Mouse (Mus musculus) E14TG2a.4 (cell line): Measurements from ENCODE around the gene Ddx58.

Experiments
- CTCF ChIP-seq: conservative IDR thresholded peaks from 2 replicates; pipeline ENCODE4 v1.5.1; 2014; ENCODE audit warnings: low read length
- NANOG ChIP-seq: IDR thresholded peaks from 2 replicates; pipeline ENCODE4 v1.6.1; 2014; ENCODE audit warnings: borderline replicate concordance, low read length, mixed read lengths
- POU5F1 ChIP-seq: IDR thresholded peaks from 2 replicates; pipeline ENCODE4 v1.6.1; 2014; ENCODE audit warnings: low read length, borderline replicate concordance

DNA sequence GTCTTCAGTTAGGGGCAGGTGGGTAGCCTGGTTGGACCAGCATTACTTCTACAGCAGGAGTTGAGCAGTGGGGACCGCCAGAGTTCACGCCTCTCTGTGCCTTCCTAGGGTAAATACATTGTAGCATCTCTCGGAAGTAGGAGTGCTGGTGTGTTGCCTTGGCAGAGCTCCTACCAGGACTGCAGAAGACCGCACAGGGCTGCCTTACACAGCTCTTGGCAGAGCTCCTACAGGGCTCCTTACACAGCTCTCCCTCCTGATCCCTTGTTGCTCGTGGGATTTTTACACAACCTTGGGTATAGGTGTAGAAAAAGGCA, 81.4 kb downstream of the Ddx58 start:
- TF ChIP-seq CTCF = no peak
- no peak for TF ChIP-seq POU5F1
- TF ChIP-seq NANOG = no peak
